Mouse (Mus musculus): ENCODE measurements around the gene Dock11.

Dock11 gene

DNA sequence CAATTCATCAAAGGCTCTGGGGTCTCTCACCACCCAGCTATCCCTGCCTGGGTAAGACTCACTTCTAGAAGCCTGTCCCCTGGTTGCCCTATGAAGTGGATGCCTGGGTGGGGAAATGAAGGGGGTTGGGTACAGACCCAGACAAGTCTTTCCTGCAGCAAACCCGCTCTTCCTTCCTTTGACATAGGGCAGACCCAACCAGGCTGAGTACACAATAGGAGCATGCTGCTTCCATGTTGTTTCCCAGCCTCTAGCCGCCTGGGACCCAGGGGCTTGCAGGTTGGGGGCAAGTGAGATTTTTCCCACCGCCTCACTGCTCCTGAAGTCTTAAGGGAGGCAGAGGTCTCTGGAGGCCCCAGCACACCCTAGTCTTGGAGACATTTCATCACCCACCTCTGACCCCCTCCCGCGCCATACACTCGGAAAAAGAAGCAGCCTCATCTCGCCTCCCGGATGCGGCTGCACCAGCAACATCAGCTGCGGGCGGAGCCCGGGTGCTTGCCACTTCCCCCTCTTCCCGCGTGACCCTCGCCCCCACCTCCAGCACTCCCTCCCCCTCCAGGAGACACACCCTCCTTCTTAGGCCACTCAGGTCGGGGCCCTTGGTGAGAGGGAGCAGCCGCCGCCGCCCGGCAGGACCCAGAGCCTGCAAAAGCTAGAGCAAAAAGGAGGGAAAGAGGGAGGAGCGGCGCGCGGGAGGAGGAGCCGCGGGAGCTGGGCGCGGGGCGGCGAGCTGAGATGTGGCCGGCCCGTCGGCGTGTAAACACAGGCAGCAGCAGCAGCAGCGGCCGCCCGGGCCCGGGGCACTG lies at the start of gene Dock11:
Dock11 (plus strand) TSS at position 746 of the 809 bp plus-strand sequence.
- DNase-seq = peak; percentile 36 to 41

GRCm38 (mm10) chrX:35879703-35880102 lies 8.9 kb upstream of the Dock11 start:
- DNase-seq = no peak

- peak; percentile 9 to 15 for DNase-seq
Measured at GRCm38 (mm10) chrX:35888945-35889799, 540 bp downstream of the Dock11 start.

DNA sequence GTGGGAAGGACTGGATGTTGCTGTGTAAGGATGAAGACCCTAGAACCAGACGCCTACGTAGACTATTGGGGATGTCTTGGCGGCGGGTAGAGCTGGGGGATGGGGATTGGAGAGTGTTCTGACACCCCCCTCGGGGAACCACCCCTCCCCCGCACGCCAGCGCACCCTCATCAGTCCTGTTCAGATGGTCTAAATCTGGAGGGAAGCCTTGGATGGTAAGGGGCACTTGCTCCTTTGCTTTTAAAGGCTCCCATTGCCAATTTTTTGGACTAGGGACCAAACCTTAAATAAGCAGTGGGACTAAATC lies 1.1 kb downstream of the Dock11 start:
- peak in 1 of 2 experiments; percentile 10 for DNase-seq

DNA sequence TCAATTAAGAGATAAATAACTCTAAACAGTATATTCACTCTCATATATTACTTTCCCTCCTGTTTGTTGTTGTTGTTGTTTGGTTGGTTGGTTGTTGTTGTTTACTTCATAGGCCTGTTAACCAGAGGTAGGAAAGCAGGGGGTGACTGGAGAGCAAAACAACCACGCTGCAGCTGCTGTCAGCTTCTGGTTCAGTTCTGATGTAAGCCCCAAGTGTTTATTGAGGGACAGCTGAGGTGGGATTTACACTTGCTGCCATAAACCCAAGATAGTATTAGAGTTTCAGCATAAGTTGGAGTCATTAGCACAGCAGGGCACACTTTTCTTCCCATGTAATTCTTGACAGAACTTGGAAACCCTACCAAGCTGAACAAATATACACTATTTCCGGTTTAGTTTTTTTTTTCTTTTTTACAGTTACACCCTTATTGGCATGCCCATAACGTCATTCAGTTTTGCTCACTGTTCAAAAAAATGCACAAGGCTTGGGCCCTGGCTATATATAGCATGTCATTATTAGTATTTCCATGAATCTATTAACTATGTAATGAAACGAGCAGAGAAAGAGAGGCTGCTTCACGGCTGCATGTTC lies 3.0 kb downstream of the Dock11 start:
- DNase-seq = no peak

DNA sequence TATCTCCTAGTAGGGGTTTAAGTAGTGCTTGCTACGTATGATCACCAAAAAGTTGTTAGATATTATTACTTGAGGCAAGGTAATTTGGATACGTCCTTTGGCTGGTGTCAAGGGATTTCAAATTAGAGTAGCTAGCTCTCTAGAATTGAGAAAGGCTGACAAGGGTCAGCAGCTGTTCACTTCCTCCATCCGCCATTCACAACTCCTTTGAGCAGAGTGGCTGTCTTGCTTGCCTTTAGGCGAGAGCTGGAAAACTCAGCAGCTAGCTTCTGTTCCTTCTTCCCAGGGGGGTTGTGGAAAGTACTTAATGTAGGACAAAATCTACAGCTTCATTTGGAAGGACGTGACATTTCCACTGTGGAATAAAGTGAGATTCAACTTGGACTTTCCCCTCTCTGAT lies 3.7 kb downstream of the Dock11 start:
- no peak for DNase-seq

DNA sequence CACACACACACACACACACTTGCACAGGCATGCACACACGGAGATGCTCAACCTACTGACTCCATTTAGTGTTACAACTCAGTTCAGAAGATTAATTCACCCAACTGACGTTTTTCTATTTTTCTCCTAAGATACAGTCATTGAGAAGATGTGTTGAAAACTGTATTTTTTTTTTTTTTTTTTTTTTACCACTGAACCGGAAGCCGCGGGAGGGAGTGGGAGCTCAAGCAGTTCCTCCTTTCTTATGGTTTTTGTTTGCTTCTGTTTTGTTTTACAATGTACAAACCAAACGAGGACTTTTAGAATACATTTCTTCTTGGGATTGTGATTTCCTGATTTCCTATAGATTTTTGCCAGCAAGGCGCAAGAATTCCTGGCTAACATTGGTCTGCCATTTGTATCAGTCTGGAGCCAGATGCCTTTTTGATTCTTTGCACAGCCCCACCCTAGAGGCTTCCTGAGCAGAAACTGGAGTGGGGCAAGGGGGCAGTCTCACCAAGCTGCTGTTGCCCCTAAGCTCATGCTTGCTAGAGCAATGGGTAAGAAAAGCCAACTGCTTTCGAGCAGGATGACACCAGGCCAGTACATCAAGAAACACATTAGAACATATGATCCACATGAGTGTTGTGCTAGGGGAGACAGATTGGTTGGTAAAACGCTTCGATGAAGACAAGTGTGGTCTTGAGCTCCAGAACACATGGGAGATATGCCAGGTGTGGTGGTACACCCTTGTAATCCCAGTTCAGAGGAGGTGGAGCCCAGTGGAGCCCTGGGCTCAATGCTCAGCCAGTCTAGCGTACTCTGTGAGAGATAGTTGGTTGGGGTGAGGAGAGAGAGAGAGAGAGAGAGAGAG lies 9.2 kb downstream of the Dock11 start:
- no peak for DNase-seq

DNA sequence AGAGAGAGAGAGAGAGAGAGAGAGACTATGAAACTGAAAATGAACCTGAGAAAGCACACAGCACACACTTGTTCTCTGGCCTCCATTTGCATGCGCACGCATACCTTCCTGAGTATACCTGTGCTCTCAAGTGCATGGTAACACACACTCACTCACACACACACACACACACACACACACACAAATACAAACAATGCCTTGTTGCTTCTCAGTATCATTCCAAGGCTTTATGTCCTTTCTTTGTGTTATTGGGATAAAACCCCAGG lies 9.8 kb downstream of the Dock11 start:
- DNase-seq = no peak

GRCm38 (mm10) chrX:35904352-35904751 lies 15.7 kb downstream of the Dock11 start:
- no peak for DNase-seq

- DNase-seq = no peak
Measured at GRCm38 (mm10) chrX:35906696-35907330, 18.2 kb downstream of the Dock11 start.

- DNase-seq = no peak
Measured at GRCm38 (mm10) chrX:35919558-35919957, 30.9 kb downstream of the Dock11 start.

GRCm38 (mm10) chrX:35920096-35920607 lies 31.5 kb downstream of the Dock11 start:
- no peak for DNase-seq

GRCm38 (mm10) chrX:35921922-35922321 lies 33.3 kb downstream of the Dock11 start:
- DNase-seq = no peak

GRCm38 (mm10) chrX:35924705-35925264 lies 36.2 kb downstream of the Dock11 start:
- DNase-seq = no peak

DNA sequence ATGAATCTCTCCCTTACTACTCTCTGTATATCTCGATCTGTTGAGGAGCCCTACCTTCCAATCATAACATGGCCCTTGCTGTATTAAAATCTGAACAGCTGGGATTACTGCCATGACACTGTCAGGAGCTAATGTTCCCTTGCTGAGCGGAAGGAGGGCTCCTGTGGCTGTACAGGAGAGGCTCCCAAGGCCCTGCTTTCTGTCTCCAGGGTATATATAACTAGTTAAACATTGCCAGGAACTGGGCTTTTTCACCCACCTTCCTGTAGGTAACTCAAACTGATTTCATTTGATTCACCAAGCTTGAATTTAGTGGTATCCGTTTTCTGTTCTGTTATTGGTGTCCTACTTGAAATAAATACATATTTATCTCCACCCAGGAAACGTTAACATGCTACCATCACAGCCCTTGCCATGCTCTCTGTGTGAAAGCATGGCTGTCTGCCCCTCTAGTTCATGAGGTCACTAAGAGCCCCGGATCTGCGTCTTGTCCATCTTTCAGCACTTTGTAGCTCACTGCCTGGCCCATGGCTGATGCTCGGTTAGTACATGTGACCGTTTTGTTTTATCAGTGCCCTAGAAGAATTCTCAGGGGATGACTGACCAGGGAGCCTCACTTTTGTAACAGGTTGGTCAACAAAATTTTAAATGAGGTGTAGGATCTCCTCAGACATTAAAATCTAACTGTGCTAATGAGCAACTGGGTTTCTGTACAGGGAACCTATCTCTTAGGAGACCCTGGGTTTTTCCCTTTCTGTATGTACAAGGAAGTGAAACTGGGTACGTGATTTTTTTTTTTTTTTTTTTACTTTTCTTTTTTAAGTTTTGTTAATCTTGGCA lies 41.7 kb downstream of the Dock11 start:
- DNase-seq = no peak

- DNase-seq = no peak
Measured at GRCm38 (mm10) chrX:35930934-35931406, 42.3 kb downstream of the Dock11 start.

- DNase-seq = no peak
Measured at GRCm38 (mm10) chrX:35931945-35932344, 43.3 kb downstream of the Dock11 start.

GRCm38 (mm10) chrX:35932952-35933351 lies 44.3 kb downstream of the Dock11 start:
- no peak for DNase-seq

- no peak for DNase-seq
Measured at GRCm38 (mm10) chrX:35938112-35938511, 49.5 kb downstream of the Dock11 start.

- no peak for DNase-seq
Measured at GRCm38 (mm10) chrX:35946394-35946793, 57.8 kb downstream of the Dock11 start.

GRCm38 (mm10) chrX:35950135-35950534 lies 61.5 kb downstream of the Dock11 start:
- no peak for DNase-seq

Data from cerebellum, postnatal 36 days (tissue).